ENCODE assay signal across 12 mouse cellular contexts in the genomic region with DNA sequence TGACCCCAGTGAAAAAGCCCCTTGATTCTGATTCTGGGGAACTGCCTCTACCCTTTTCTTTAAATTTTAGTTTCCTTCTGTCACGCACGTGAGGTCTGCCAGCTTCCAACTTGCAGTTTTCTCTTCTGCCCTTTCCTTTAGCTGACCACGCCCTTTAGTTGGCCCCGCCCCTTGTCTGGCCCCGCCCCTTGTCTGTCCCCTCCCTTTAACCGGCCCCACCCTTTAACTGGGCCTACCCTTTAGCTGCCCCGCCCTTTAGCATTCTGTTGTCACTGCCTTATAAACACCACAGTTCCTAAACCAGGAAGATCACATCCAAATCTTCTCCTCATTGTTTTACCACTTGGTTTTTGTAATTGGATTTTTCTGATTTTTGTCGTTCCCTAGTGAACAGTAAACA. TPM values are rescaled to one million over a fixed set of nuclear protein-coding genes. Genes with fewer than 3 reads are reported as not detected.
DNase-seq lines count a peak whose midpoint lies in the region; ATAC-seq and TF ChIP-seq lines count a peak whose summit lies in the region.
"Had no signal": no experiment of that assay in that cellular context is flagged by ENCODE, and none has a peak within 500 bp of the region (broad histone marks: within the 10 kb centered on the region; RNA-seq: fewer than 3 reads in every experiment).

No protein-coding gene starts in this region.

- H3K4me1 ChIP-seq in forebrain, embryonic 15.5 days: peaks cover 14% of the 10 kb centered on the region
- peaks cover 23% of the 10 kb centered on the region for H3K4me1 ChIP-seq in forebrain, embryonic 13.5 days
- H3K4me1 ChIP-seq in liver, postnatal 0 days (ENCODE audit: insufficient read depth): peaks cover 14% of the 10 kb centered on the region

- H3K9me3 ChIP-seq in forebrain, embryonic 15.5 days: no peaks in the 10 kb centered on the region
- H3K9me3 ChIP-seq in forebrain, embryonic 13.5 days (replicated peaks): no peaks in the 10 kb centered on the region
- no peaks in the 10 kb centered on the region for H3K9me3 ChIP-seq in liver, postnatal 0 days (ENCODE audit: low read length)
- H3K9me3 ChIP-seq: kidney, embryonic 15.5 days had no signal

- H3K4me2 ChIP-seq in forebrain, embryonic 15.5 days (replicated peaks): no peak overlapping the region
- no peak overlapping the region for H3K4me2 ChIP-seq in forebrain, embryonic 13.5 days
- H3K4me2 ChIP-seq in liver, postnatal 0 days (ENCODE audit: low read depth, low read length): peak overlapping the region; percentile 19; the same call in 1 of the 2 replicates
- H3K4me2 ChIP-seq: kidney, embryonic 15.5 days had no signal

- H3K27me3 ChIP-seq in forebrain, embryonic 15.5 days: no peaks in the 10 kb centered on the region
- no peaks in the 10 kb centered on the region for H3K27me3 ChIP-seq in forebrain, embryonic 13.5 days
- H3K27me3 ChIP-seq in liver, postnatal 0 days (ENCODE audit: insufficient read depth, low read length): no peaks in the 10 kb centered on the region
- H3K27me3 ChIP-seq: kidney, embryonic 15.5 days had no signal

- DNase-seq in 416B (ENCODE audit: low read depth): peak; percentile 34
- peak; percentile 88 for DNase-seq in liver, postnatal 0 days
- DNase-seq in left cerebral cortex, adult 11 months (ENCODE audit: low spot score): no peak
- no peak for DNase-seq in frontal cortex, postnatal 25 days (ENCODE audit: low spot score in 2 of 2)
- DNase-seq in thymus, postnatal 25 days: no peak
- DNase-seq: adrenal gland, postnatal 14 days; cerebellum, postnatal 14 days; heart, adult 2 months had no signal

- TF ChIP-seq CTCF in liver, postnatal 0 days (IDR thresholded peaks at IDR 0.05; ENCODE audit: low read depth): no peak

- no peak for TF ChIP-seq EP300 in liver, postnatal 0 days (IDR thresholded peaks at IDR 0.05; ENCODE audit: low read depth)

- no peak overlapping the region for H3K27ac ChIP-seq in forebrain, embryonic 15.5 days (replicated peaks)
- H3K27ac ChIP-seq in forebrain, embryonic 13.5 days: no peak overlapping the region
- H3K27ac ChIP-seq in liver, postnatal 0 days (ENCODE audit: low read depth): no peak overlapping the region
- H3K27ac ChIP-seq: heart, adult 2 months; kidney, embryonic 15.5 days had no signal

- no peak overlapping the region for H3K9ac ChIP-seq in forebrain, embryonic 15.5 days (replicated peaks)
- H3K9ac ChIP-seq in forebrain, embryonic 13.5 days: no peak overlapping the region
- H3K9ac ChIP-seq in liver, postnatal 0 days (replicated peaks): no peak overlapping the region
- H3K9ac ChIP-seq: kidney, embryonic 15.5 days had no signal

- H3K36me3 ChIP-seq in forebrain, embryonic 15.5 days: peaks cover 5% of the 10 kb centered on the region; the same call in 1 of the 2 replicates
- peaks cover 14% of the 10 kb centered on the region for H3K36me3 ChIP-seq in forebrain, embryonic 13.5 days (ENCODE audit: poor library complexity, severe bottlenecking)
- peaks cover 7% of the 10 kb centered on the region for H3K36me3 ChIP-seq in liver, postnatal 0 days (replicated peaks; ENCODE audit: insufficient read depth, low read length)

- 0 out of 2 replicates have a peak, but pooled peaks have one; percentile 24 for ATAC-seq in forebrain, embryonic 15.5 days (replicated peaks)
- ATAC-seq in forebrain, embryonic 13.5 days: no peak
- ATAC-seq in common myeloid progenitor, adult 5-6 weeks (replicated peaks; ENCODE audit: low read depth, poor library complexity, severe bottlenecking): peak; percentile 56
- peak; percentile 89 for ATAC-seq in liver, postnatal 0 days

- H3K4me3 ChIP-seq in forebrain, embryonic 15.5 days: no peak overlapping the region
- no peak overlapping the region for H3K4me3 ChIP-seq in forebrain, embryonic 13.5 days
- H3K4me3 ChIP-seq in liver, postnatal 0 days (ENCODE audit: low read depth, low read length): no peak overlapping the region
- H3K4me3 ChIP-seq: heart, adult 2 months; kidney, embryonic 15.5 days had no signal

- WGBS in forebrain, embryonic 15.5 days: 76% methylated on average over 8 of the region's 8 CpGs
- WGBS in forebrain, embryonic 13.5 days: 69% methylated on average over 8 of the region's 8 CpGs
- WGBS in liver, postnatal 0 days (ENCODE audit: insufficient replicate concordance): 49% methylated on average over 8 of the region's 8 CpGs

RNA-seq across cellular contexts. Expression of a gene that starts 41.2 kb away (rescaled TPM):
- 16.7 and 17.5 TPM in 2 replicates for polyA plus RNA-seq in forebrain, embryonic 15.5 days (2015; fragmentation: Nextera tagmentation; extraction: Ambion mirVana)
- 15.9 and 17.1 TPM in 2 replicates for polyA plus RNA-seq in forebrain, embryonic 13.5 days (2015; fragmentation: Nextera tagmentation; extraction: Ambion mirVana)
- total RNA-seq in common myeloid progenitor, adult 5-6 weeks (2017): 24.3 and 29.0 TPM in 2 replicates
- 5.5 and 6.3 TPM in 2 replicates for polyA plus RNA-seq in liver, postnatal 0 days (2015; fragmentation: Nextera tagmentation; extraction: Ambion mirVana)

Comparison
In these comparisons a context has a peak if more than half of its experiments do, and no peak if none do; other contexts are left out.
1. DNase-seq: peak in 416B (single experiment) and liver, postnatal 0 days (single experiment); none in left cerebral cortex, adult 11 months (single experiment), frontal cortex, postnatal 25 days (0 of 2) and thymus, postnatal 25 days (single experiment).